Comparison of ENCODE assay signal across 22 mouse cellular contexts in the genomic region with DNA sequence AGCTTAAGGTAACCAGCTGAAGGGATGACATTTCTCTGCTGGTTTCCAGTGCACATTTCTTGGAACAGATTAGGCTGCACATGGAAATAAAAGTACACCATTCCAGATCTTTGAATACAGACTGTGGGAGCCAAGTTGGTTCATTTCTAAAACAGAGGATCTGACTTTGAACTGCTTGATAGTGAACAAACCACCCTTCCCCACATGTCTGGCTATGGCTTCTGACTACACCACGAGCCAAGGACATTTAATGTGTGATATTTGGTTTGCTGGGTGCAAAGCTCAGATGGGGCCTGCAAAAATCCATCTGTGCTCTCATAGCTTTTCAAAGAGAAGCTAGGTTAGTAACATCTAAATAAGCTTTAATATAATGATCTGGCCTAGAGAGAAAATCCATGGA.
DNase-seq lines count a peak whose midpoint lies in the region; TF ChIP-seq lines count a peak whose summit lies in the region.
"Had no signal": no experiment of that assay in that cellular context is flagged by ENCODE, and none has a peak within 500 bp of the region (broad histone marks: within the 10 kb centered on the region; RNA-seq: fewer than 3 reads in every experiment).

No protein-coding gene starts in this region.

- H3K4me3 ChIP-seq in layer of hippocampus, adult 2 months = no peak overlapping the region
- H3K4me3 ChIP-seq: embryonic facial prominence, embryonic 13.5 days; forebrain, embryonic 10.5 days; heart, embryonic 10.5 days; heart, embryonic 15.5 days; hindbrain, embryonic 12.5 days; intestine, embryonic 15.5 days; lung, embryonic 15.5 days had no signal

- peak overlapping the region; percentile 83 for H3K27ac ChIP-seq in layer of hippocampus, adult 2 months
- H3K27ac ChIP-seq: embryonic facial prominence, embryonic 13.5 days; forebrain, embryonic 10.5 days; heart, embryonic 10.5 days; heart, embryonic 15.5 days; hindbrain, embryonic 12.5 days; hindbrain, postnatal 0 days; intestine, embryonic 15.5 days; kidney, postnatal 0 days; lung, embryonic 15.5 days had no signal

- peak; percentile 41 for DNase-seq in heart, adult 11 months
- no peak for DNase-seq in heart, adult 9 months (ENCODE audit: low spot score in 2 of 2)
- DNase-seq in brain, embryonic 18.5 days (ENCODE audit: low read depth, low spot score) = peak; percentile 43
- peak; percentile 56 to 79 for DNase-seq in layer of hippocampus, adult 2 months (ENCODE audit: low spot score in 2 of 2)
- peak; percentile 76 for DNase-seq in telencephalon, adult 2 months (ENCODE audit: low read depth, low spot score)
- no peak for DNase-seq in adrenal gland, adult 2 months
- DNase-seq: B cell, adult 2 months; cerebellum, adult 11-12 months; cerebellum, postnatal 10 days; gastrocnemius, postnatal 10 days; kidney, adult 2 months; kidney, postnatal 4 days; liver had no signal

- TF ChIP-seq CTCF in layer of hippocampus, adult 2 months (conservative IDR thresholded peaks at IDR 0.05) = no peak

Comparison
In these comparisons a context has a peak if more than half of its experiments do, and no peak if none do; other contexts are left out.
1. DNase-seq: peak in heart, adult 11 months (single experiment), brain, embryonic 18.5 days (single experiment), layer of hippocampus, adult 2 months (2 of 2) and telencephalon, adult 2 months (single experiment); none in heart, adult 9 months (0 of 2) and adrenal gland, adult 2 months (single experiment).